ENCODE assay signal across 9 mouse cellular contexts in the genomic region with DNA sequence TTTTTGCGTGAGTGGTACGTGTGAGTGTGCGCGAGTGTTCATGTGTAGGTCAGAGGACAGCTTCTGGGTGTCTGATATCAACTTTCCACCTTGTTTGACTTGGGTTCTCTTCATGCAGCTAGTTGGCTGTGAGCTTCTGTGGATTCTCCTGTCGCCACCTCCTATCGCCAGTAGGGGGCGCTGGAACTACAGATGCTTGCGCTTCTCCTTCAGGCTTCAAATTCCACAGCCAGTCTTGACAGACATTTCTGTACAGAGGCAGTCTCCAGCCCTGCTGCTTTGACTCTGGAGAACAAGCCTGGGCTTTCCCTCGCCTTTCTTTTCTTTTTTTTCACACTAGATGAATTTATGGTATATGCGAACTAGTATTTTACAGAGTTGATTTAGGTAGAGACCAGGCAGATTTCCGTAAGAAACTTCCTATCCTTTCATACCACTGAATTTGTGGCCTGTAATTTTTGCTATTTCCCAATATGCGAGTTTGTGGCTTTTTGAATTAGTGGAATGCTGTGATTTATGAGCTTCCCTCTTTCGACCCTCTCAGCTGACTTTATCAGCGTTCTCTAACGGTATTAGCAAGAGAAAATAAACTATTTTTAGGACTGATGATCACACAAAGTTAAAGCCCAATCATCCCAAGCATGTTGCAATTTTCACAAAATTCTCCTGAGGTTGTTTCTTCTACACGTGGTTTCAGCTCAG.
DNase-seq lines count a peak whose midpoint lies in the region; TF ChIP-seq lines count a peak whose summit lies in the region.
"Had no signal": no experiment of that assay in that cellular context is flagged by ENCODE, and none has a peak within 500 bp of the region (broad histone marks: within the 10 kb centered on the region; RNA-seq: fewer than 3 reads in every experiment).

No protein-coding gene starts in this region.

- no peak overlapping the region for H3K27ac ChIP-seq in CH12.LX (ENCODE audit: insufficient read depth, low read depth)
- no peak overlapping the region for H3K27ac ChIP-seq in cortical plate, adult 2 months (ENCODE audit: insufficient read depth, low read length)
- H3K27ac ChIP-seq: lung, embryonic 15.5 days had no signal

- H3K9me3 ChIP-seq in CH12.LX (replicated peaks; ENCODE audit: low read length), result no peaks in the 10 kb centered on the region
- H3K9me3 ChIP-seq: lung, embryonic 15.5 days had no signal

- no peak overlapping the region for H3K9ac ChIP-seq in CH12.LX (ENCODE audit: insufficient read depth, low read depth)
- H3K9ac ChIP-seq: lung, embryonic 15.5 days had no signal

- no peak for TF ChIP-seq EP300 in CH12.LX (IDR thresholded peaks at IDR 0.05; ENCODE audit: low read length)

- no peak overlapping the region for H3K4me2 ChIP-seq in CH12.LX (ENCODE audit: insufficient read depth, low read depth, poor library complexity, severe bottlenecking)
- H3K4me2 ChIP-seq: lung, embryonic 15.5 days had no signal

- H3K4me3 ChIP-seq in CH12.LX (replicated peaks in 1 of 3; ENCODE audit: low read depth in 2 of 3, low read length in 2 of 3, poor library complexity in 1 of 3), result no peak overlapping the region
- no peak overlapping the region for H3K4me3 ChIP-seq in cortical plate, adult 2 months (ENCODE audit: insufficient read depth, low read length)
- H3K4me3 ChIP-seq: lung, embryonic 15.5 days had no signal

- H3K79me2 ChIP-seq in CH12.LX (replicated peaks; ENCODE audit: control insufficient read depth, extremely low read depth, insufficient read depth, poor library complexity, severe bottlenecking), result no peaks in the 10 kb centered on the region

- dilution Hi-C loops in CH12.LX (cut with MboI; ENCODE audit: extremely low pct_ligation_motif_present, extremely low pct_unique_long_range_greater_than_20kb, low sequenced_read_pairs), result no loop called here

- no peak for TF ChIP-seq POLR2A in CH12.LX (IDR thresholded peaks at IDR 0.05; ENCODE audit: low read depth, low read length)
- no peak for TF ChIP-seq POLR2A in cortical plate, adult 2 months (IDR thresholded peaks at IDR 0.05; ENCODE audit: extremely low read depth, insufficient read depth, low read length)

- peaks cover 0 to 8% of the 10 kb centered on the region in 2 experiments; a peak in 2 of 4 replicates for H3K4me1 ChIP-seq in CH12.LX (ENCODE audit: control insufficient read depth in 1 of 2, insufficient read depth in 2 of 2)
- no peaks in the 10 kb centered on the region for H3K4me1 ChIP-seq in cortical plate, adult 2 months (ENCODE audit: control insufficient read depth, insufficient read depth, low read length)

- TF ChIP-seq CTCF in CH12.LX (conservative IDR thresholded peaks at IDR 0.05 in 1 of 2, IDR thresholded peaks at IDR 0.05 in 1 of 2; ENCODE audit: low read depth in 2 of 2, low read length in 2 of 2), result peak; percentile 71 to 84
- peak; percentile 84 for TF ChIP-seq CTCF in cortical plate, adult 2 months (IDR thresholded peaks at IDR 0.05; ENCODE audit: extremely low read depth, insufficient read depth, low read length)

- no peaks in the 10 kb centered on the region for H3K27me3 ChIP-seq in CH12.LX (replicated peaks)
- H3K27me3 ChIP-seq: lung, embryonic 15.5 days had no signal

- in situ Hi-C loops in CH12.LX (cut with MboI; ENCODE audit: low pct_ligation_motif_present, low pct_unique_long_range_greater_than_20kb, low sequenced_read_pairs), result no loop called here

- peak; percentile 71 for DNase-seq in CH12.LX (ENCODE audit: extremely low read depth)
- peak; percentile 69 to 74 for DNase-seq in adrenal gland, adult 18-20 months (ENCODE audit: low spot score in 2 of 2)
- DNase-seq in gastrocnemius, postnatal 25 days, result peak; percentile 42
- DNase-seq in kidney, postnatal 36 days, result peak; percentile 84 to 88
- peak; percentile 76 to 83 for DNase-seq in lung, adult 18-20 months
- peak; percentile 91 to 93 for DNase-seq in right cerebral cortex, adult 2 months (ENCODE audit: low spot score in 2 of 2)
- DNase-seq in T-cell, adult 2 months (ENCODE audit: low spot score), result no peak

- TF ChIP-seq RAD21 in CH12.LX (IDR thresholded peaks at IDR 0.05; ENCODE audit: low read depth, low read length), result peak; percentile 51

- H3K36me3 ChIP-seq in CH12.LX (replicated peaks in 1 of 2; ENCODE audit: control insufficient read depth in 1 of 2, insufficient read depth in 1 of 2, low read length in 1 of 2), result no peaks in the 10 kb centered on the region
- H3K36me3 ChIP-seq: lung, embryonic 15.5 days had no signal

TF ChIP-seq in CH12.LX, 34 proteins besides CTCF, POLR2A, EP300 and RAD21:
- no peak for TF ChIP-seq ZKSCAN1 (IDR thresholded peaks at IDR 0.05; ENCODE audit: borderline replicate concordance, low read depth, low read length)
- peak; percentile 58 for TF ChIP-seq SMC3 (IDR thresholded peaks at IDR 0.05; ENCODE audit: low read depth, low read length)
